Mouse (Mus musculus) kidney, embryonic 14.5 days (tissue): Measurements from ENCODE around the gene Sema4d. TPM values are rescaled to one million over a fixed set of nuclear protein-coding genes. Genes with fewer than 3 reads are reported as not detected.

Experiments
- ATAC-seq: fragments of 200-750 bp; cut with Nextera tagmentation; 2 replicates; pipeline ENCODE4 v1.8.0; 2017; ENCODE audit warnings: moderate number of reproducible peaks, mild to moderate bottlenecking, moderate TSS enrichment, moderate library complexity; ENCODE audit not compliant: low FRiP score, low TSS enrichment
- H3K27ac ChIP-seq: fragments of 300-500 bp; sonication (generic); 2 replicates; pipeline ENCODE4 v1.5.1; 2014; ENCODE audit warnings: low read depth, mild to moderate bottlenecking, low read length, moderate library complexity, mixed read lengths
- H3K27me3 ChIP-seq: fragments of 300-500 bp; sonication (generic); 2 replicates; pipeline ENCODE4 v1.6.1; 2014; ENCODE audit warnings: mild to moderate bottlenecking, low read length; ENCODE audit not compliant: control insufficient read depth, insufficient read depth
- H3K36me3 ChIP-seq: fragments of 300-500 bp; sonication (generic); 2 replicates; pipeline ENCODE4 v1.6.1; 2014; ENCODE audit warnings: low read length, mixed read lengths; ENCODE audit not compliant: control insufficient read depth, insufficient read depth
- H3K4me1 ChIP-seq: fragments of 300-500 bp; sonication (generic); 2 replicates; pipeline ENCODE4 v1.6.1; 2014; ENCODE audit warnings: low read length, mixed read lengths; ENCODE audit not compliant: control insufficient read depth, insufficient read depth
- H3K4me2 ChIP-seq: fragments of 300-500 bp; sonication (generic); replicated peaks from 2 replicates; pipeline ENCODE4 v1.6.1; 2014; ENCODE audit warnings: low read depth, mild to moderate bottlenecking, low read length
- H3K4me3 ChIP-seq: fragments of 300-500 bp; sonication (generic); 2 replicates; pipeline ENCODE4 v1.5.1; 2014; ENCODE audit warnings: mild to moderate bottlenecking, low read length
- H3K9ac ChIP-seq: fragments of 300-500 bp; sonication (generic); 2 replicates; pipeline ENCODE4 v1.6.1; 2014; ENCODE audit warnings: low read depth, mild to moderate bottlenecking, low read length, moderate library complexity
- H3K9me3 ChIP-seq: fragments of 300-500 bp; sonication (generic); 2 replicates; pipeline ENCODE4 v1.6.1; 2016; ENCODE audit warnings: low read length; ENCODE audit not compliant: control insufficient read depth
- WGBS: fragments of 180-500 bp; shearing (Covaris S2); extraction: QIAGEN DNeasy Blood & Tissue Kit; methylation state at CpG from one replicate; pipeline ENCODE4 v1.1.7; 2014; 5-methylcytosine and 5-hydroxymethylcytosine counted together
- polyA plus RNA-seq: library from polyadenylated mRNA; unstranded; fragments of >200 nt; fragmentation: Nextera tagmentation; extraction: Ambion mirVana; gene quantifications from 2 replicates; pipeline ENCODE4 v1.2.1, GENCODE M21; 2014

Sema4d gene
- polyA plus RNA-seq, 1 experiment from 2014 or later: 20.2 TPM

GRCm38 (mm10) chr13:51763019-51763698, 30.4 kb downstream of the Sema4d start:
- ATAC-seq: no peak
- Histone ChIP-seq H3K9me3 (no peaks in the 10 kb centered on the region), H3K9ac (no peak overlapping the region), H3K36me3 (no peaks in the 10 kb centered on the region), H3K27ac (no peak overlapping the region), H3K27me3 (no peaks in the 10 kb centered on the region), H3K4me3 (no peak overlapping the region), H3K4me1 (peaks cover 10% of the 10 kb centered on the region), H3K4me2 (no peak overlapping the region)
- 80% methylated on average over 12 of the region's 12 CpGs for WGBS

- H3K27ac ChIP-seq: no peak overlapping the region; the same call in 1 of the 2 replicates
- ATAC-seq: no peak
Measured at GRCm38 (mm10) chr13:51761186-51761813, 32.2 kb downstream of the Sema4d start.

GRCm38 (mm10) chr13:51759256-51759987, 34.1 kb downstream of the Sema4d start:
- ATAC-seq: no peak
- 90% methylated on average over 6 of the region's 6 CpGs for WGBS
- H3K36me3 ChIP-seq: no peaks in the 10 kb centered on the region
- no peaks in the 10 kb centered on the region for H3K27me3 ChIP-seq
- H3K27ac ChIP-seq: no peak overlapping the region
- peaks cover 16% of the 10 kb centered on the region for H3K4me1 ChIP-seq
- no peak overlapping the region for H3K4me2 ChIP-seq
- no peak overlapping the region for H3K9ac ChIP-seq
- H3K4me3 ChIP-seq: no peak overlapping the region
- no peaks in the 10 kb centered on the region for H3K9me3 ChIP-seq

More at GRCm38 (mm10) chr13:51761186-51761813, 32.2 kb downstream of the Sema4d start:
- Histone ChIP-seq H3K4me1 (peaks cover 12% of the 10 kb centered on the region), H3K9me3 (no peaks in the 10 kb centered on the region), H3K36me3 (no peaks in the 10 kb centered on the region), H3K27me3 (no peaks in the 10 kb centered on the region), H3K9ac (0 out of 2 replicates have a peak overlapping the region, but pooled peaks have one; percentile 12), H3K4me3 (no peak overlapping the region), H3K4me2 (no peak overlapping the region)
- 77% methylated on average over 10 of the region's 10 CpGs for WGBS

- Histone ChIP-seq H3K27me3 (no peaks in the 10 kb centered on the region), H3K36me3 (no peaks in the 10 kb centered on the region), H3K9ac (no peak overlapping the region), H3K4me3 (no peak overlapping the region), H3K4me1 (peaks cover 24% of the 10 kb centered on the region), H3K9me3 (no peaks in the 10 kb centered on the region), H3K4me2 (no peak overlapping the region), H3K27ac (no peak overlapping the region)
- ATAC-seq: peak; percentile 60; the same call in 1 of the 2 replicates
- WGBS: 45% methylated on average over 9 of the region's 9 CpGs
Measured at GRCm38 (mm10) chr13:51758428-51758827, 35.1 kb downstream of the Sema4d start.

GRCm38 (mm10) chr13:51757099-51757498, 36.4 kb downstream of the Sema4d start:
- Histone ChIP-seq H3K4me2 (no peak overlapping the region), H3K36me3 (no peaks in the 10 kb centered on the region), H3K9ac (no peak overlapping the region), H3K27ac (no peak overlapping the region), H3K9me3 (no peaks in the 10 kb centered on the region), H3K4me1 (peaks cover 37% of the 10 kb centered on the region), H3K4me3 (no peak overlapping the region), H3K27me3 (no peaks in the 10 kb centered on the region)
- 60% methylated on average over 2 of the region's 2 CpGs for WGBS
- ATAC-seq: no peak

- Histone ChIP-seq H3K36me3 (no peaks in the 10 kb centered on the region), H3K9ac (no peak overlapping the region), H3K9me3 (no peaks in the 10 kb centered on the region), H3K4me2 (no peak overlapping the region), H3K27me3 (no peaks in the 10 kb centered on the region), H3K4me1 (peaks cover 37% of the 10 kb centered on the region), H3K27ac (no peak overlapping the region), H3K4me3 (no peak overlapping the region)
- no peak for ATAC-seq
- 55% methylated on average over 3 of the region's 3 CpGs for WGBS
Measured at GRCm38 (mm10) chr13:51756563-51756962, 37.0 kb downstream of the Sema4d start.

- WGBS: 77% methylated on average over 9 of the region's 9 CpGs
- no peaks in the 10 kb centered on the region for H3K27me3 ChIP-seq
- ATAC-seq: no peak
- no peaks in the 10 kb centered on the region for H3K9me3 ChIP-seq
- no peak overlapping the region for H3K4me3 ChIP-seq
- H3K4me1 ChIP-seq: peaks cover 37% of the 10 kb centered on the region
- H3K9ac ChIP-seq: no peak overlapping the region
- no peak overlapping the region for H3K27ac ChIP-seq
- no peak overlapping the region for H3K4me2 ChIP-seq
- H3K36me3 ChIP-seq: no peaks in the 10 kb centered on the region
Measured at GRCm38 (mm10) chr13:51756019-51756418, 37.5 kb downstream of the Sema4d start.

GRCm38 (mm10) chr13:51755584-51755983, 38.0 kb downstream of the Sema4d start:
- Histone ChIP-seq H3K4me3 (no peak overlapping the region), H3K36me3 (no peaks in the 10 kb centered on the region), H3K4me1 (peaks cover 37% of the 10 kb centered on the region), H3K4me2 (no peak overlapping the region), H3K9me3 (no peaks in the 10 kb centered on the region), H3K27ac (no peak overlapping the region), H3K27me3 (no peaks in the 10 kb centered on the region), H3K9ac (no peak overlapping the region)
- WGBS: 91% methylated on average over 7 of the region's 7 CpGs
- ATAC-seq: no peak
